Mouse (Mus musculus): ENCODE results near the gene Smug1.

The Smug1 gene

DNA sequence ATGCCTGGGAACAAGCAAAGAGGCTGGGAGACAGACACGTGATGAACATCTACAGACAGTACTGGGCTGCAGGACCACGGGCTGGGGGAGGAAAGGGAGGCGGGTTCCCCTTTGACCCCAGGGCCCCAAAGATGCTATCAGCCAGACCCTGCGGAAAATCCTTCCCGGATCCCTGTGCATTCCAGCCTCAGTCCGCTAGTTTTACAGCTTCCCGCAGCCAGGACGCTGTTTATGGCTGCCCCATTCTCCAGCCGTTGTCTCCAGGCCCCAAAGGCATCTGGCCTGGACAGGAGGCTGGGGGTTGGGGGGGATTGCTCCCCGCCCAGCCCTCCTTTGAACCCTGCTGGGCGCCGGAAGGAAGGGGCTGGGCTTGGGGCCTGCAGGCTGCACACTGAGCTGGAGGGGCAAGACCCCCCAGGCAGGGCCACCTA lies 10.7 kb upstream of the Smug1 start:
- in situ Hi-C loops (cut with MboI) = loop anchor here (10.0 kb wide), 1 partner anchor 193 kb away; no protein-coding TSS in a partner anchor

DNA sequence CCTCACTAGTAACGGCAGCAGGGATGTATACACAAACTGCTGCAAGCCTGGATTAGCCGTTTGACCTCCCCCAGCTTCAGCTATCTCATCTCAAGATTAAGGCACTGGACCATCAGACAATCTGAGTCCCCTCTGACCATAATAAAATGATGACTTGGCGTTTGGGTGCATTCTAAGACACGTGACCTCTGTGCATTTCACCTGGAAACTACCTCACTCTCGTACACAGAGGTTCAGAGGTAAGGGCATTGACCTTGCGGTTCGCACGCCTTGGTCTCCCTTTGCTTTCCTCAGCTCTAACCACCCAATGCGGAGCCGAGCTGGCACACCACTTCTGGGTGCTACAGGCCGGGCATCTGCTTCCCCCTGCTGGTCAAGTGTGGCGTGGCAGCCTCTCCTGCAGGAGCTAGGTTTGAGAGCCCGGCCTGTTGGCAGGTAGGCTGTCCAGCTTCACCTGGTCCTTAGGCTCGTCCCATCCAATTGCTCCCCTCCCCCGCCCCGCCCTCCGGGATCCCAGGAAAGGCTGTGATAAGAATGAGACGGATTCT lies 10.1 kb upstream of the Smug1 start:
- in situ Hi-C loops (cut with MboI) = loop anchor here (10.0 kb wide), 1 partner anchor 192 kb away; no protein-coding TSS in a partner anchor

DNA sequence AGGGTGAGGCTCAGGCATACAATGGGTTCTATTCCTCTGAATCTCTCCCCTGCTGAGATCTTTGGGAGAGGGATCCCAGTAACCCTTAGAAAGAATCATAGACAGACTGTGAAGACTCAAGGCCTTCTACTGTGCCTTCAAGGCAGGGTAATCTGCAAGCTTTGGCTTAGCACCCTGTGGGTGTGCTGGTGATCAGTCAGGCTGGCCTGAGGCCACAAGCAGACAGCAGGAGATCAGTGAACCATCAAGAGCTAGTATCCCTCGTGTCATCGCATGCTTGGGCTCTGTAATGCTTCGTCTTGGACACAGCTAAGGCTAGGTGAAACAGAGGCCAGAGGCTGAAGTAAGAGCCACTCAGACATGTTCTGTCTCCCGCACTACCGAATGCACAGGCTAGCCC lies 6.4 kb upstream of the Smug1 start:
- in situ Hi-C loops (cut with MboI) = loop anchor here (10.0 kb wide), 1 partner anchor 188 kb away; no protein-coding TSS in a partner anchor

DNA sequence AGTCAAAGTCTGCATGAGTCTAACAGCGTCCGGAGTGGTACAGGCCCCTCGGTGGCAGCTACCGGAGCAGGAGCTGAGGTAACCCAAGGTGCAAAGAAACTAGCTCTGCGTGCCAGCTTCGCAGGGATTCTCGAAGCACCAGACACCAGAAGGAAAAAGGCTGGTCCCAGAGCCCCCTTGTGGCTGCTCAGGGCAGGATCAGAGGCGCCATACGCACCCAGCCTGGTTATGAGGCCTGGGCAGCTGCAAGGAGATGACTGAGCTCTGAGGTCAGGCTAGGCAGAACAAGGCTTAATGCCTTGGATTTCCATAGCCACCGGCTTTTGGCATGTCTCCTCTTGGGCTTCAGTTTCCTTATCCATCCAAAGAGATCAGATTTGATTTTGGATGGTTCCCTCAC lies 5.6 kb upstream of the Smug1 start:
- in situ Hi-C loops (cut with MboI) = loop anchor here (10.0 kb wide), 1 partner anchor 188 kb away; no protein-coding TSS in a partner anchor

DNA sequence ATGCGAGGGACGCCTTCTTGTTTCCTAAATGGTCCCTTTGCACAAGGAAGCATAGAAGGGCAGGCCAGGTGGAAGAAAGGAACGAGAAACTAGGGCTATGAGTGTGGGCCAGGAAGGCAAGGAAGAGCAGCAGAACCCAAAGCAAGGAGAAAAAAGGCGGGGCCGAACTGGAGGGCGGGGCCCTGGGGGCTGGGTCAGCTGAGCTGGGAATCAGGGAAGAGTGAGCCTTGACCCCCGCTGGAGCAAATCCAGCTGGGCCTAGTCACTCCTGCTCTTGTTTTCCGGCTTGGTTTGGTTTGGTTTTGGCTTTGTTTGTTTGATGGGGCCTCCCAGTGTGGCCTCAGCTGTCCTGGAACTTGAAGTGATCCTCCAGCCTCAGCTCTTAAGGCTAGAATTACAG lies 4.4 kb upstream of the Smug1 start:
- in situ Hi-C loops (cut with MboI) = loop anchor here (10.0 kb wide), 1 partner anchor 186 kb away; no protein-coding TSS in a partner anchor

DNA sequence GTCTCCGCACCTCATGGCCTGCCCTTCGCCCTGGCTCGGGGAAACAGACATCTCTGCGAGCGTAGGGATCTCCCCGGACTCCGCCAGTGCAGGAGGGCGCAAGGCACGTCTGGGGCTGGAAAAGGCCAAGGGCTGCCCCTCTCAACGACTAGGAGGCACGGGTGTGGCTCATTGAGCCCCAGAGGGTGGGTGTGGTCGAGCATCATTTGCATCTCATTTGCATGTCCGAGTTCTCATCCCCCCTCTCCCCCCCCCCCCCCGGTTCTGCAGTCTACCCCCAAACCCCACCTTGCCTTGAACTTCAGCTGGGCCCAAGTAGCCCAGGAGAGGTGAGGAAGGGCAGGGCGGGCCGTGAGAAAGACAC lies 3.4 kb upstream of the Smug1 start:
- in situ Hi-C loops (cut with MboI) = loop anchor here (10.0 kb wide), 1 partner anchor 185 kb away; no protein-coding TSS in a partner anchor

DNA sequence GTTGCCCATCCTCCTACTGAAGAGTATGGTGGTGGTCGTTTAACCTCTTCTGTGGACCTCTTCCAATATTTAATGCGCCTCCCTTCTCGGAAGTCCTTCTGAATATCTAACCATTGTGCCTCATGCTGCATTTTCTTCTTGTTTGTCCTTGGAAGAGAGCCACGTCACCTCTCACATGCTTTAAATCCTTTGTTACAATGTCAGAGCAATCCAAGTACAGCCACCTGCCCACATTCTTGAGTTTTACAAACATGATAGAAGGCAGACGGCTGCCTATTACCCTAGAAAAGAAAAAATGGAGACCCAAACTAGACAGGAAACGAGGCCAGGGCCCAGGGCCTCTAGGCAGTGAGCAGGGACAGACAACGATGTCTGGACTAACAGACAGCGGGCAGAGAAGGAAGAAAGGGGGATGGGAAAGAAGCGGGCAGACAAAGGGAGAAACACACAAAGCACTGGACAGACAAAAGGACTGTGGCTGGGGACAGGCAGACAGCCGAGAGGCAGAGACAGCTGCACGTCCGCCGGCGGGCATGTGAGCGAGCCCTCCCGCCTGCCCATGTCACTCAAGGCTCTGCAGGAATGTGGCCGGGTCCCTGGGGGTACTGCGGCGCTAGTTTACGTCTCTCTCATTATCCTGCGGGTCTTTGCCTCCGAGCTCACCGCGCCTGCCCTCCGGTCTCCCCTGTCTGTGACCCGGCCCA lies 2.9 kb upstream of the Smug1 start:
- in situ Hi-C loops (cut with MboI) = loop anchor here (10.0 kb wide), 1 partner anchor 185 kb away; no protein-coding TSS in a partner anchor

DNA sequence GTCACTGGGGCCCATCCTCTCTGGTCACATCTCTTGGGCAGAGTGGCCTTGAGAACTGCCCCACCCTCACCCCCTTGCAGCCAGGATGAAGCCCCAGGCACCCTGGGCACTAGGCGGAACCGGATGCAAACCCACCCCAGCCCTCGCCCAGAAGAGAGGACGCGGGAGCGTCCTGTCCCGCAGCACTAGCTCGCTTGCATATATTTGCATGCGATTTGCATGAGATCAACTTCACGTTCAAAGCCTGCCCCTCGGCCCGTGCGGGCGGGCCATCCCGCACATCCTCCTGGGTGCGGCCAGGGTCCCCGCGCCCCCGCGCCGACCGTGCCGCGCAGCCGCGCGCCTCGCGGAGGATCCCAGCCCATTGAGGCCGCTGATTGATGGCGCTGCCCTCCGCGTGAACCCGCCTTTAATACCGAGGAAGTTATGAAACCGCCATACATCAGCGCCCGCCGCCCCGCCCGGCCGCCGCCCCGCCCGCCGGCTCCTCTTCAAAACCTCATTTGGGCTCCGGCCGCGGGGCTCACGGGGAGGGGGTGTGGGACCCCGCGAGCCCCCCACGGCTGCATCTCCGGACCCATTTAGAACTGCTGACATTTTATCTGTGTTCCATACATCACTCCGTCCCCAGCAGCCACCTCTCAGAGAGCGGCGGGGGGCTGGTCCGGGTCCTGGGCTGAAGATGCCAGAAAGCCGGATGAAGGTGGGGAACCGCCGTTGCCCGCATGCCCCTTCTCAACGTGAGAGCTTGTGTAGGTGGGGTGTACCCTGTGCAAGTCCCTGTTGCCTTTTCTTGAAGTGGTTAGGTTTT lies 2.1 kb upstream of the Smug1 start:
- in situ Hi-C loops (cut with MboI) = no loop called here

DNA sequence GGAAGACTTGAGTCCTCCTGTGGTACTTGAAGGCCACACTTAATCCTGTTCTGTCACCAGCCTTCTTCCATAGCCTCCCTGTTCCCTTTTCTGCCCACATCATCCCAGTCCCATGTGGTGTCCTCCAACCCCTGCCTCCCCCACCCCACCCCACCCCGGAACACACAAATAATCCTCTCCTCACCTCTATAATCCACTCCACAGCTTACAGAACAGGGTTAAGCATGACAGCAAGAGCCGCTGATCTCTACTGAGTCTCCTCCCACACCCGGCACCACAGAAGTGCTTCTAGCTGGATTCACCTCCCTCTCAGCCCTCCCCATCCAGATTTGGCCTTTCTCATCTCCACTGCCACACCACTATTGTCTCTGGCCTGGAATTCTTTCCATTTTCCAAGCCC lies 894 bp upstream of the Smug1 start:
- in situ Hi-C loops (cut with MboI) = no loop called here

DNA sequence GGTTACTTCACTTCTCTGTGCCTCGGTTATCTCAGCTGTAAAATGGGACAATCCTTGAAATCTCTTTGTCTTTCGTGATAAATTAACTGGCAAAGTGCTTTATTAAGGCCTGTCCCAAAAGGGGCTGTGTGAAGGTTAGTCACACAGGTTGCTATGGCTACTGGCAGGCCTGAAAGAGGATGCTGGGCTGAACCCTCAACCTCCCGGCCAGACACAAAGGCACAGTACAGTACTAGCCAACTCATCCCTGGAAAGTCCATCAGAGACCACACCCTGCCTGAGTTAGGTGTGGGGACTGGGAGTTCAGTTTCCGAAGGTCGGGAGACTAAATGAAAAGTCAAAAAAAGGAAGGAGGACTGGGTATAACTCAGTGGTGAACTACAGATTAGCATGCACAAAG lies 968 bp downstream of the Smug1 start:
- in situ Hi-C loops (cut with MboI) = no loop called here

DNA sequence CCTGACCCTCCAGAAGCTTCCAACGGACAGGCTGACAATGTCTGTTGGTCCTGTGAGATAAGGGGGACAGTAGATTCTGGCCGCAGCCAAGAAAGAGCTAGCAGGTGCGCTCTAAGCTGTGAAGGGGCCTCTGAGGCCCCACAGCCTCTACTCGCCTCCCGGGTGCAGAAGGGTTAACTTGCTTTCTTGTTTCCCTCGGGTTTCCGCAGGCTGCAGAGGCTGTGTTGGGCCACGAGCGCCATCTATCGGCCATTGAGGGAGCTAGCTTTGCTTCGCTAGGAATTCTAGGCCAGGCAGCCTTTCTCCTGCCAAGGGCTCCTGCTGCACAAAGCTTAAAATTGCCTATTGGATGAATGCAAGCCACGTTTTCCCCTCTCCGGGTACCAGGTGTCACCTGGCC lies 1.5 kb downstream of the Smug1 start:
- in situ Hi-C loops (cut with MboI) = no loop called here

DNA sequence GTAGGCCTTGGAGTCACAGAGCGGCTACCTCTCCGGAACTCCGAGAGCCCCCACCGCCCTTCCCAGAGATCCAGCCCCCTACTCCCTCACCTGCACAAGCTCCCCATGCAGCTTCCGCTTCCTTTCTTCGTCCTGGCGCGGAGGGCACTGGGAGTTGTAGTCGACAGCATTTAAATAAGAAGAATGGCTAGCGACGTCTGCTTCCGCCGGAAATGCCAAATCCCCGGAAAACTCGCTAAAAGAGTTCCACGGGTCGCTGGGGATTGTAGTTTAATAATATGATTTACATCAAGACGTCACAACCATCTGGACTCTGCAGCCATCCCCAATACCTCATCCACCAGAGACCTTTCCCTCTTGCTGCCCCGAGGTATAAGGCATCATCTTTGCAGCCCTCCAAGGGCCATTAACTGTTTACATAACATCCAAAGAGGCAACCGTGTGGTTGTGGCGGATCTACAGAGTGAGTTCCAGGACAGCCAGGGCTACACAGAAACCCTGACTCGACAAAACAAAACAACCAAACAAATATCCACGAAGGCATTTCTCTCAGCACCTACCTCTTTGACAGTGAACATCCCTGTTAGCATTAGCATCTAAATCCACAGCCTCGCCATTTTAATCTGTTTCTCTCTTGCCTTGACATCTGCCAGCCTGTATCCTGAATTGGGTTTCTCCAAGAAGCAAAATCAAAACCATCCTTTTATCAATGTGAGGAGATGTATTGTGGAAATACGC lies 3.5 kb downstream of the Smug1 start:
- in situ Hi-C loops (cut with MboI) = no loop called here

DNA sequence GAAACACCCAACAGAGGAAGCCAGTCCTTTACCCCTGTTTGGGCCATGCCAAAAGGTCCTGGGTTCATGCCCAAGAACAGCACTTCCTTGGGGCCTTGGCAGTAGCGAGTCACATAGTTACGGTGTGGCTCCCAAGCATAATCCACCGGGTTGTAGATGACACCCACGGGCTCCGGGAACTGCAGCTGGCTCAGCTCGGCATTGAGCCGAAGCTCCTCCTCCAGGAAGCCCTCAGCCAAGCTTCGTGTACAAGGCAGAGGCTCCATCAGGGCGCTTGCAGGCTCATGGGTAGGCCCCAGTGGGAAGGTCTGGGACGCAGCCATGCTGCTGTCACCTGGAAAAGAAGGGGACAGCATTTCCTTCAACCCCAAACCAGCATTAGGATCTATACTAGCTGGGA lies 9.3 kb downstream of the Smug1 start:
- in situ Hi-C loops (cut with MboI) = no loop called here

DNA sequence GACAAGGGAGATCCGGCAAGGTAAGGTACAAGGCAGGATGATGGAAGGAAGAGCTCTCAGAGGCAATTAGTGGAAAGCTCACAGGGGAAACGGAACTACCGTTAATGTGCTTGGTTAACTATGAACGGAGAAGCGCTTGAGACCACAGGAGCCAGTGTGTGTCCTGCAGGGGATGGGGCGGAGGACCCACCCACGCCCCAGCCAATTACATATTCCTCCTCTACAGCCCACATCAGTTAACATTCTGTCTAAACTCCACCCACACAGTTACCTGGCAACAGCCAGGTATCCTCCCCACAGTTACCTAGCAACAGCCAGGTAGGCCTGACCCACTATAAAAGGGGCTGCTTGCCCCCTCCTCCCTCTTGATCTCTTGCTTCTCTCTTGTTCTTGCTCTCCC lies 10.0 kb downstream of the Smug1 start:
- in situ Hi-C loops (cut with MboI) = no loop called here

DNA sequence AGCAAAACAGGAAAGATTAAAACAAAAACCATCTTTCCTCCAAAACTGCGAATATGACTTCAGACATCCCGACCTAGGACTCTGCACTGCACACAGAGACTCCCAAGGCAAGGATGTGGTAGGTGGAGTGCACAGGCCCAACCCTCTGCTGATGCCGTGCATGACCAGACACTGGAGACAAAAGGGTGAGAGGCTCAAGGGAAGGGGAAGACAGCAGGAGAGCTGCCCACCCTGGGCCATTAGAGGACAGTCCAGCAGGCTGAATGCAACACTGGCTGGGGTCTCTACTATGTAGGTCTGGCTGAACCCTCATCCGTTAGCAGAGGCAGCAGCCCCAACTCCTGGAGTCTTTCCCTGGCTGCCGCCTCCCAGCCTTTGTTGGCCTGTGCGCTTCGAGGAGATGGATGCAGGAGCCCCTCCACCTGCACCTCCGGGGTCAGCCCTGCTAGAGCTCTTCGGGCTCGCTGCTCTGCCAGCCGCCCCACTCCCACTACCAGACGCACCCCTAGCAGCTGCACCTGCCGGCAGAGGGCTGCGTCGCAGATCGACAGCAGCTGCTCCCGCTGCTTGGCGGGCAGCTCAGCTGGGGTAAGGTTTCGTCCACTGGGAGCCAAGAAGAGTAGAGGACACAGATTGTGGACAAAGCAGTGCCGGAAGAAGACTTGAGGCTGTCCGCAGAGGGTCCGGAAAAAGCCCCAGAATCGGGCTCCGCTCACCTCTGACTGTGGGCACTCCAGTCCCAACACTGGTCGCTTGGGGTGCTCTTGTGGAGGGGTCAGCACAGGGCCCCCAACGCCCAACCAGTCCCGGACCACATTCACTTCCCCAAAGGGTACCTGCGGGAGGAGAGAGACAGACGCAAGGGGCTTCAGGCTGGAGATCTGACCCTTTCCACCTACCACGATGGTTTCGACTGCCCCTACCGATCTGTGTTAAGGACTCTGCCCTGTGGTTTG lies 11.2 kb downstream of the Smug1 start:
- in situ Hi-C loops (cut with MboI) = no loop called here

DNA sequence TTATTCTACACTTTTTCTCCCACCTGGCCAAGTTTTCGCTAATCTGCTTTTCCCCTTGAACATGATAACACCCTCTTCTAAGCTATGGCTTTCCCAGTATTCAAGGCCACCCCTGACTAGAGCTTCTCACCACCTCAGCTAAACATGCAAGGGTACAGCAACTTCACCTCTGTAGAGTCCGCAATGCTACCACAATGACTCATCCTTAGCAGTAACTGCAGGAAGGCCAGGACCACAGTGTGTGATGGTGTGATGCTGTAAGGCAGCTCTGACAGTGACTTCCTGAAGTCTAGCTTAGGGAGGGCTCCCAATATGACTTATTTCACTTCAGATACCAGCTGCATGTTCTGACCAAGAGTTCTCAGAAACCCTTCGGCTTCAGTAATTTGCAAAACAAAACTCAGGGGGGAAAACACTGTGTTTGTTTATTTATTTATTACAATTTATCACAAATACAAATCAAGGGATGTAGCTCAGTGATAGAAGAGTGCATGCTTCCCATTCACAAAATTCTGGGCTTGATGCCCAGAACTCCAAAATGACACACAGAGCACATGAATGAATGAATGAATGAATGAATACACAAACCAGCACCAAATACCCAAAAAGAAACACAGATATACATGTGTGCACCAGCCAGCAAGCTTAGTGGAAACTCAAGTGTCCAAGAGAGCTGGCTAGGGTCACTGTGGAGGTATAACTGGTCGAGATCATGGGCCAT lies 13.8 kb downstream of the Smug1 start:
- in situ Hi-C loops (cut with MboI) = no loop called here

DNA sequence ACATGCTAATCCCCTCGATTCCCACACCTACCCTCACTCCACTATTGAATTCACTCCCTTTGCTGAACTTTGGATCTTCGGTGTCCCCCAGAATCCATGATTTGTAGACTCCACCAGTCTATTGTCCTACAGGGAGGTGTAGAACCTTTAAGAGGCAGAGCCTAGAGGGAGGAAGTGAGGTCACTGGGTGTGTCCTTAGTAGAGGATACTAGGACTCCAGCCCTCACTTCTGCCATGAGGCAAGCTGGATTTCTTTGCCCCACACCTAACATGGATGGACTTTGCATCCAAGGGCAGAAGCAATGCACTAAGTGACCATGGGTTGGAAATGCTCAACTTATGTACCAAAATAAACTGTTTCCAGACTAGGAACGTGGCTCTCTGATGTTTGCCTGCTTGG lies 14.5 kb downstream of the Smug1 start:
- in situ Hi-C loops (cut with MboI) = no loop called here

DNA sequence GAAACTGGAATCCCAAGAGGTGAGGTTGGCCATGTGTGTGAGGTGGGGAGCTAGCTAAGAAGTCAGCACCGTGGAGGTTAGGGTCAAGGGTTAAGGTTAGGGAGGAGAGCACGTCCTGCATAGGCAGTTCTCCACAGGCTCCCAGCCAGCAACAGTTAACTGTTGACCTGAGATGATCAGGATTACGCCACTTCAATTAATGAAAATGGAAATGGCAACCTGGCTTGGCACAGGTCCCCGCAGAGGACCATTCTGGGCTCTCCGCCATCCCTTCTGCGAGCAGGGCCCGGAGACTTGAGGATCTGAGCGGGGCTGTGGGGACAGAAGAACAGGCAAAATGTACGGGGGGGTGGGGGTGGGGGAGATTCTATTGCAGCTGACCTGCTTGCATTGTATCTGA lies 19.1 kb downstream of the Smug1 start:
- in situ Hi-C loops (cut with MboI) = no loop called here

DNA sequence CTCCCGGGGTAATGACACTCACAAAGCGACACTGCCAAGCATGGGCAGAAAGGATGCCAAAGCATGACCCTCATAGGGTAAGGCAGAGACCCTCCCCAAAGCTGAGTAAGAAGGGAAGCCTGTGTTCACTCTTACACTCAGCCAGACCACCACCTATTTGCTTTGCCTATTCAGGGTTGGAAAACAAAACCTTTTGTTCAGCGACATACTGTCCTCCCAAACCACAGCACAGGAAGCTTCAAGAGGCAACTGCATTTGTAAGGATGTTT lies 19.5 kb downstream of the Smug1 start:
- in situ Hi-C loops (cut with MboI) = no loop called here

DNA sequence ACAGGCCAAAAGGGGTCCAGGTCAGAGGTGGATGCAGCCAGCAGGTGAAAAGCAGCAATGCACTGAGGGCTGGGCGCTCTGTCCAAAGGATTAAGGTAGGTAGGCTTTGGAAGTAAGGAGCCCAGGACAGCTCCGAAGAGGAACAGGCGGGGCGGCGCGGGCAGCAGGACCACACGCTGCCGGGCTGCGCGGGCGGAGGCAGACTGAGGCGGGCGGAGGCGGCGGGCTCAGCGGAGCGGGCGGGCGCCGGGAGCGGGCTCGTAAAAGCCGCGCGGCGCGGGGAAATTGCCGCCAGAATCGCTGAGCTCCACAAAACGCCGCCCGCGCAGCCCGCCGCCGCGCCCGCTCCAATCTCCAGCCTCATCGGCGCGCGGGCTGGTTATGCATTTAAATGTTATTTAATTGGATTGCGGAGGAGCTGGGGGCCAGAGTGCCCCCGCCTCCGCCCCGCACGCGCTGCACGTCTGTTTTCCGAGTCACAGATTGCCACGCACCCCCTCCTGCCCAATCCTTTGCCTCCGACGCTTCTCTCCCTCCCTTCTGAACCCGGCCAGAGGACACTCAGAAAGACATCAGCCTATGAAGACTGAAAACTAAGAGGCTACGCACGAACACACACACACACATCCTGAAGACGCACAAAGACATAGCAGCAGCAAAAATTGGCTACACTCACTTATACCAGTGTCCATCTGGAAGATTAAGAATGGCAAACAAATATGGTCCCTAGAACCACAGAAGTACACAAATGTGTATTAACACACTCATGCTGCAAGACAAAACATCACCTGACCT lies 20.1 kb downstream of the Smug1 start:
- in situ Hi-C loops (cut with MboI) = no loop called here
